Mouse (Mus musculus): ENCODE data around the gene Trex2.

The Trex2 gene

DNA sequence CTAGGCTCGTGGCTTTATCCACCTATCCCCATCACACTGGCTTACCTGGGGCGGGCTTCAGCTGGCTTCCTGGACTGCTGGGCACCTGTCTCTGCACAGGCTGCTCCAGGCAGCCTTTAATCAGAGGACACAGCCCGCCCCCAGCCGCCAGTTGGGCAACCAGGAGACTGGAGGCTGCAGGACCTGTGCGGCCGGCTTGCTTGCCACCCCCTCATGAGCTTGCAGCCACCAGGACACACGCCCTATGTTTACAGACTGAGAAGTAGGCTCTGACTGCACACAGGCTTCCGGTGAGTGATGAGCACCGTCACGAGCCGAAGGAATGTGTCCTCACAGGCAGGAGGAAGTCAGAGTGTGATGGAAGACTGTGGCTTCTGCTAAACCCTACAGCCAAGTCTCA, at the start of gene Trex2:
TSS of gene Trex2 (minus strand) at position 93 of the 400 bp plus-strand sequence.
- no peak for DNase-seq

DNA sequence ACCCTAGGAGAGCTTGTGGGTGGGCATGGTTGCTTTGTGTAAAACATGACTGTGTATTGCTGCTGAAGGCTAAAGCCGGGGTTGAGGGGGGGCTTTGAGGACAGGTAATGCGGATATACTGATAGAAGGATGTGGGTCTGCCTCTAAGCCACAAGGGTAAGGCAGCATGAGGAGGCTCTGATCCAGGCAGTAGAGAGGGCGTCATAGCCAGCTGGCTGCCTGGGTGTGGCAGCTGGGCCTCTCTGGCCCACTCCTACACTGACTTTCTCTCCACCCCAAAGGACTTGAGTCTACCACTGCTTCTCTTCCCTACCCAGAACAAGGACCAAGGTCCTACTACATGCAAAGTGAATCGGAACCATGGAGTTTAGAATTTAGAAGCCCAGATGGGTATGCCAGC, 49.7 kb upstream of the Trex2 start:
- no peak for DNase-seq

DNA sequence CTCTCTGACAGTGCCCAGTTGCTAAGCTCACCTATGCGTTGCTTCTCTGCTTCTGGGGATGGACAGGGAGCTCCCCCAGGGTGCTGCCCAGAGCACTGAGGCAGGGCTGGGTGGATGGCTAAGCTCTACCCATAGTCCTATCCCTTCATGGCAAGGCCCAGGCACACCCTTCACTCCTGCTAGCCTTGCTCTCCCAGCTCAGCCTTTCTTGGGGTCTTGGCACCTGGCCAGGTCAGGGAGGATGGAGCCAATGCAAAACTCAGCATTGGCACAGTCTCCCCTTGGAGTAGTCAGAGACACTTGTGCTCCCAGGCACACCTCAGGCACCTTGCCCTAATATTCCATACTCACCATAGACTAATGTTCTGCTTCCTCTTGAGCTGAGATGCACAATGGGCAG, 48.9 kb upstream of the Trex2 start:
- DNase-seq = peak; percentile 53 to 55

DNA sequence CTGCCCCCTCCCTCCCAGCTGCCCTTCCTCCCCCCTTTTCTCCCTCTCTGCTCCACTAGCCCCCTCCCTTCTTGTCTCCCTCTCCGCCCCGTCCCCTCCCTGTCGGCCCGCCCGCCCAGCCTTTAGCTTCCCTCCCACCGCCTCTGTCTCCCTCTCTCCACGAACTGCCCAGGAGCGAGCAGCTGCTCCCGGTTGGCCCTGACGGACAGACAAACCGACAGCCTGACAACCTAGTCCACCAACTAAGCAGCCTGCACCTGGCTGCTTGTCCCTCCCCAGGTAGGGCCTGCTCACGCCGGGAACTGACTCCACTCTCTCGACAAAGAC, 48.3 kb upstream of the Trex2 start, which contains the start of gene Bgn:
TSS of gene Bgn (plus strand) at position 119 of the 327 bp plus-strand sequence.
- no peak for DNase-seq

DNA sequence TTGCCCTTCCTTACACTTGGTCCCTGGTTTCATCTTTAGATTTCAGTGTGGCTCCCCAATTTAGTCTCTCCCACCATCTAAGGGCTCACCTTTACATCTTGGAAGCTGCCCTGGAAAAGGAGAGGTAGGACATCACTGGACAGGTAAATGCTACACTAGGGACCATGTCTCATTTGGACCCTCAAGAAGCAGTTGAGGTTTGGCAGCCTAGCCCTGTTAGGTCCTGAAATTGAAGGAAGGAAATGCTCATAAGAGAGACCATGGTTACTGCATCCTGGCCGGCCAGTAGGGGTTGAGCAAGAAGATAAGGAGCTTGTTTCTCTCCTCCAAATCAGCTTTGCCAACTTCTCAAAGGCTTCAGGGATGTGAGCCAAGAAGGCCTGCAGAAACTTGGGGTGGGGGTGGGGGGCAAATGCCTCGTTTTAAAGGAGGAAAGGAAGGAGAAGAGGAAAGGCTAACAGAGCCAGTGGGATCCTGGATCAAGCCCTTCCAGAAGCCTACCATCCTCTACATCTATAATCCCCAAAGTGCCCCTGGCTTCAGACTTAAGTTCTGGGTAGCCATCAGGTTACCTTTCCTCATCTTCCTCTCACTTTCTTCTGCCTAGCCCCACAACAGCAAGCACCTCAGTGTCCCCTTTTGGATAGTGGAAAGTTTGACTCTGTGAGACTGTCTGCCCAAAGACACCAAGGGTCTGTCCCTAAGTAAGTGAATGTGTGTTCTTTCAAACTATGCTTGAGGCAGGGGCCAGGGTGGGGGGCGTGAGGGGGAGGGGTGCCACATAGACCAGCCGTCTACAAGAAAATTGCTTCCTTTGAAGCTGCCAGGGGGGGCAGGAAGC, 47.7 kb upstream of the Trex2 start:
- no peak for DNase-seq

DNA sequence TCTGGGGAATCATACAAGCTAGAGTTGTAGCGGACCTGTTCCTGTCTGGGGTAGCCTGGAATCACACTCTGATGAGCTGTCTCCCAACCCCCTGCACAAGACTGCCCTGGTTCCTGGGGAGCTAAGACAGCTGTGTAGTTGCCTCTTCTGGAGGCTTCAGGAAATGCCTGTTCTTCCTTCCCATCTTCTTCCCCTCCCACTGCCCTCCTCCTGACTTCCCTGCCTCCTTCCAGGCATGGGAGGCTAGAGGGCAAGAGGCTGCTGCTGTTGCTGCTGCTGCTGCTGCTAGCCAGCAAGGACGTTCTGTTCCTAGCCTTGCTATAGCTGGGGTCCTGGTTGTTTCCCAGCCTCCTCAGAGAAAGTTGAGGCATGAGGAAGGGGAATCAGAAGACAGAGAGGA, 45.2 kb upstream of the Trex2 start:
- DNase-seq = no peak

DNA sequence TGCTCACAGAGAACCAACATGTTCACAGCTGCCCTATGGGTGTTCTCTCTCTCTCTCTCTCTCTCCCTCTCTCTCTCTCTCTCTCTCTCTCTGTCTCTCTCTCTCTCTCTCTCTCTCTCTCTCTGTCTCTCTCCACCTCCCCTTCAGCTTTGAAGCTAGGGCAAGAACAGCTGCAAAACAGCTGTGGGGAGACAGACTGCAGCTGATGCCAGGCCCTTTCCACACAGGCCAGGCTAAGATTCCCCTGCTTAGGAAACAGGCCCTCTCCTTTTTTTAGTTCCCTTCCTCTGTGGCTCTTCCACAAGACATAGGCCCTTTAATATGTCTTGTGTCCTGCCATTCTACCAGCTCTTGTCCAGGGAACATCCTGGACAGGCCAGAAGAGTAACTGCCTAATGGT, 44.5 kb upstream of the Trex2 start:
- DNase-seq = no peak

DNA sequence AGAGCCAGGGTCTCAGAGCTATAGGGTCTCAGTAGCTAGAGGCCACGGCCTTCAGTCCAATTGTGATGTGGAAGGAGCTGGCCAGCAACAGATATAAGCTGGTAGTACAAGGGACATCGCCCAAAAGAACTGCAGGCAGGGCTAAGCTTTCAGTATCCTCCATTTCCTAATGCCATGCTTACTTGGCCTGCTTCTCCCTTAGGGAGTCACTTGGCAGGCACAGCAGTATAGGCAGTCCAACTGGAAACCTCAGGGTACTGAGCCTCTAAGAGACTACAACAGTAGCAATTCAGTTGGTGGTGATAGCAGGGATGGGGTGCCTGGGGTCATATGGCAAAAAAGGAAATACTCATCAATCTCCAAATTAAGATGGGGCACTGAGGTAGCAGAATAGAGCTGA, 42.4 kb upstream of the Trex2 start:
- DNase-seq = no peak

DNA sequence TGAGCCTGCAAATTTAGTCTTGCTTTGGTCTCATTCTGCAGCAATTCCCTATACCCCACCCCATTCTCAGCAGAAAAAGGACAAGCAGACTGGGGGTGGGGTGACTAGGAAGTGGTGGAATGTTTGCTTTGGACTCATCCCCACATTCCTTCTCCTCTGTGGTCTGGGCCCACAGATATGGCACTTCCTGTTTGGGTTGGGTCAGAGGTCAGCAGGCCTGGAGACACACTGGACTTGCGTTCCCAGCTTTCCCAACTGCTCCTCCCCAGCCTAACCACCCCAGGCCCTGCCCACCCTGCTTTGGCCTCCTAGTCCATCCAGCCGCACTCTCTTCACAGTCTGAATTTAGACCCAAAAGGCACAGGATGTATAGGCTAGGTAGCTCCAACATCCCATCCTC, 41.5 kb upstream of the Trex2 start:
- no peak for DNase-seq

DNA sequence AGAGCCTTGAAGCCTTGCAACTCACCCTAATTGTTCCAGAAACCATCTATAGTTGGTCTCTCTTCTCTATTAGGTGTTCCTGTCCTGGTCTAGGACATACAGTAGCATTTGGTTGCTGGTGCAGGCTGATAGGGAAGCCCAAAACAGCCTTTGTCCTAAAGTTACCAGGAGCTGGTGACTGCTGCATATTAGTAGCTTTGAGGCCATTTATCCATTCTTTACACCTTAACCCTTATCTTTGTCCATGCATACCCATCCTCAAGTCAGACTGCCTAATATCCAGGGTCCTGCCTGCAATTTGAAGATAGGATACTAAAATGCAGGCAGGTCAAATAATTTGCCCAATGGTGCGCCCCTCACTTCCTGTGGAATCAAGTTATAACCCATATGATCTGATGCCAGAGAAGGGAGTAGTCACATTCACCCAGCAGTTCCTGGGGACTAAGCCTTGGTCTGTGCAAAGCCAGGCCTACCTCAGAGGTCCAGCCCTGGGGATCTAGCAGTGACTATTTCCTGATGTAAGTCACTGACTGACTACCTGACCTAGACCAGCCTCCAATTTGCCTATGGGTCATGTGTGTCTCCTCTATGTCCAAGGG, 40.6 kb upstream of the Trex2 start:
- no peak for DNase-seq

DNA sequence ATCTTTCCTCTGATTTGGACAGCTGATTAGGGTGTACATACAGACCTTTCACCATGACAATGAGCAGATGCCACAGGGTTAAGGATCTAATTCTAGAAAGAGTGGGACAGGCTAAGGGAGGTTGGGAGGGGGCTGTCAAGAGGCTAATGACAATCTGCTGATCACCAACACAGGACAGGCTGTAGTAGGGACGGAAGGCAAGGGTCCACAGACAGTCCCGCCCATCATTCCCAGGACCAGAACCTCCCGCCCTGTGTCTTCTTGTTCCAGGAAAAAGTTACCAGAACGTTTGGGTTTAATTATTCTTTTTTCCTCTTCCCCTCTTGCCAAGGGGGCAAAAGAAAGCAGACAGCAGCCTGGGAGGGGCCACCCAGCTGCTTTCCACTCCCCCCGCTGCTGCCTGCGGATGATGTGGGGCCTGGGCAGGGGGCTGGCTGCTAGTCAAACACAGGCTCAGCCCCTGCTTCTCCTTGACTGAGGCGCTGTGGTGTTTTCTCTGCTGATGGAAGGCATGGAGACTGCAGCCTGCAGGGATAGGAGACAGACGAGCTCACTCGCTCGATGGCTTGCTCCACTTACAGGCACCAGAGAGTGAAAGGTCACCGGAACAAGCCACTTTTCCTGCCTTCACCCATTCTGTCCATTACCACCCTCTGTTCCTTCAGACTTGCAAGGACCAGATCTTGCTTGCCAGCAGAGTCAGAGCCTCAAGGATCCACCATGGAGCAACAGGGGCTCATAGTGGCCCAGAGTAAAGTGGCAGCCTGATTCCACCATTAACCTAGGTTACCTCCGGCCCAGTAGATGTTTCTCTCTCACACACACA, 39.4 kb upstream of the Trex2 start:
- DNase-seq = no peak

DNA sequence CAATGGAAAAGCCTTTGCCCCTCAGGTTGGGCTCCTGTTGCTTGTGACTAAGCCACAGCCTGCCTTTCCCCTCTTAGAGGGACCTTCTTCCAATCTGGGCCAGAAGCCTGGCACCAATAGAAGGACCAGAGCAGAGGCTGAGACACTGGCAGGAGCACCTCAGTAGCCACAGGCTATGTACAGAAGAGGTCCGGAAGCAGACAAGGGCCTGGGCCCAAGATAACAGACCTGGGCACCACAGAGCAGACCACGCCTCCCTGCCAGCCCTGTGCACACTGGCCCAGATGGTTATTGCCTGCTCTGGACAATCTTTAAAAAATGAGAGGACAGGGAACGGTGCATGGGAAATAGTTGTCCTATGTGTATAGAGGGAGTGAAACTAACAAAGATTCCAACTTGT, 36.6 kb upstream of the Trex2 start:
- no peak for DNase-seq

DNA sequence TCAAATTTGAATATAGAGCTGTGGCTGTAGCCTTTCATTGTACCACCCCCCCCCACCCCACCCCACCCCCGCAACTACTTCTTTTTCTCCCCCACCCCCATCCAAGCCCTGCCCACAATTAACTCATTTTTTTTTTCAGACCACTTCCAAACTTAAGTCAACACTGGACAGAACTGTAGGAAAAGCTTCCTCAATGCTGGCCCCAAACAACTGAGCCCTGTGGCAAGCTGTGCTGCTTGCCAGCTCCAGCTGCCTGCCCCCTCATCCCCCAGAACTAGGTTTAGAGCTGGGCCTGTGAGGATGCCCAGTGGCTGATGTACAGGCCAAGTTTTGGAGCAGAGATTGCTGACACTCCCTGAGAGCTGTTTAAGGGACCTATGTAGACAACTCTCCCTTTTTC, 33.6 kb upstream of the Trex2 start:
- DNase-seq = peak in 1 of 2 experiments; percentile 27

DNA sequence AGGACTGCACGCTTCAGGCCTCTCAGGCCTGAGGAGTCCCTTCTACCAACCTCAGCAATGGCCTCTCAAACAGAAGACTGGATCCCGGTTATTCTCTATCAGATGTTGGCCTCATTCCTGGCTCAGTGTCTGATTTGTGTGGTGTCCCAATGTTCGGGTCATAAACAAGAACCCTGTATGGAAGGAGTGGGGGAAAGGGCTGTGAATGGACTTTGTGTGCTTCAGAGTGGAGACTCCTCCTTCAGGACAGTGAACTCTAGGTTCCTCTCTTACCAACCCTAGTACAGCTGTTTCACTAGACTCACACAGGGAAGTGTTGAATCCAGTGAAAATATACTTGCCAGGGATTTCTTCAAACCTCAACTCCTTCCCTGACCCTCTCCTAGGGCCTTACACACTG, 33.2 kb upstream of the Trex2 start:
- DNase-seq = no peak

DNA sequence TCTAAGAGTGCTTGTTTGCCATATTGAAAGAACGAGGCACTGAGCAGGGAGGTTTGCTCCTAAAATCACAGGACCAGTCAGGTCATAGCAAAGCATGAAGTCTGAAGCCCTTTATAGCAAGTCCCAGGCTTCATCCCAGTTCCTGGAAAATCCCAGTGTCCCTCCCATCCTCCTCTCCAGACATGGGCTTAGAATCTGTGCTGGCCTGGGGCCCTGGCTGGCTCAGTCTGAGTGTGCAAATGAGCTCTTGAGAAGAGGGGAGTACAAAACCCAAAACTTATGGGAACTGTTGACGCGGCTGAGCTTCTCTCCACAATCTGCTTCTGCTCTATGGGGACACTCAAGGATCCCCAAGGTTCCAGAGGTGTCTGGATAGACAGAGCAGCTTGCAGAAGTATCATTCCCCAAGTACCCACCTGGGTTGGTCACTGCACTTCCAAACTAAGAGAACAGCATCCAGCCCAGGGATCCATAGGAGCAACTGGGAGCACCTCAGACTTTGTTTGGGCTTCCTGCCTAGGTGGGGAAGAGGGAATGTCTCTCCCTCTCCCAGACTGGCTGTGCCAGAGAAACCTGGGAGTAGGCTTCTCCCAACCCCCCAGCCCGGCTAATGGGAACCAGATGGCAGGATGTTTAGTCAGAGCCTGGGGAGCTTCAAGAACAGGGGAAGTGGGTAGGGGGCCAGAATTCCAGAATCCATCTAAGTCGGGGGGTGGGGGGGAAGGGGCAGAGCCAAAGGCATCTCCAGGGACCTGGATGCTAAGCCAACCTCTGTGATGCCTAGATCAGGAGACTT, 32.5 kb upstream of the Trex2 start:
- peak in 1 of 2 experiments; percentile 47 for DNase-seq

DNA sequence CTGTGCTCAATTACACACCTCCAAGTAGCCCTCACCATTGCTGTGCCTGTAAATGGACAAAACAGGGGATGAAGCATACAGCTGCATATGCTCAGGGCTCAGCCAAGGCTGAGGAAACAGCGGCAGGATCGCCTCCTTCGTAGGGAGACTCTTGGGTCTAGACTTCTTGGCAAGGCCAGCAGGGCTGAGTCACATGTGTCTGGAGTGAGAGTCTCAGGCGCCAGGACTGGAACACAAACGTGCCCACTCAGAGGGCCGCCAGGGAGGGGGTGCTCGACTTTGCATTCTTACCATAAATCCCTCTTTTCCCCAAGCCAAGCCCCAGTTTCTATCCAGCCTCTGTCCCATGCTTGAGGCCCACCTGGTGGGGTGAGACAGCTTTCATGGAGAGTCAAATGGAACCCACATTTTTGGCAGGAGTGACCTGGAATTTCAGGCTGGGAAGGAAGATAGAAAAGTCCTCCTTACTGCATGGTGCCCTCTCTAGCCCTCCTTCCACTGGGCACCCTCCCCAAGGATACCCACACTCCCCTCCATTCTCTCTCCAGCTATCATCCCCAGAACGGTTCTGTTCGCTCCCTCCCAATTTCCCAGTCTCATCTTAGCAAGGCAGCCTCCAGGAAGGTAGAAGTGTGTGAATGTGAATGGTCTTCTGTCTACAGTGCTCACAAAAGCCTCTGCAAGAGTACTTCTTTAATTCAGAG, 30.5 kb upstream of the Trex2 start:
- DNase-seq = peak; percentile 21 to 47

DNA sequence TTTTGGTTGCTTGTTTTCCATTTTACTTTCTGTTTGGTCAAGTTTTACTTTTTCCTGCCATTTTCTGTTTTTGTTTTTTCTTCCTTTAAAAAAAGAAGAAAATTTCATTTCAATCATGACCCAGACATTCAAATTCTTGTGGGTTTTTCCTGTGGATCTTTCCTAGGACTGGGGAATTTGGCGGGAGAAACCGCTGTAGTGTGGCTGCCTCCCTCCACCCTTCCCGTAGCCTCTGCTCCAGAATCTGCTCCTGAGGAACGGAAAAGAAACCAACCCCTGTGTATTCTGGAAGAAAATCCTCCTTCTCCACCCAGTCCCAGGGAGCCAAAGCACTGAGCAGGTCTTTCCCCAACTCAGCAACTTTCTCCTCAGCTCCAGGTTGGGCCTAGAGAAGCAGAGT, 25.6 kb upstream of the Trex2 start:
- DNase-seq = no peak

DNA sequence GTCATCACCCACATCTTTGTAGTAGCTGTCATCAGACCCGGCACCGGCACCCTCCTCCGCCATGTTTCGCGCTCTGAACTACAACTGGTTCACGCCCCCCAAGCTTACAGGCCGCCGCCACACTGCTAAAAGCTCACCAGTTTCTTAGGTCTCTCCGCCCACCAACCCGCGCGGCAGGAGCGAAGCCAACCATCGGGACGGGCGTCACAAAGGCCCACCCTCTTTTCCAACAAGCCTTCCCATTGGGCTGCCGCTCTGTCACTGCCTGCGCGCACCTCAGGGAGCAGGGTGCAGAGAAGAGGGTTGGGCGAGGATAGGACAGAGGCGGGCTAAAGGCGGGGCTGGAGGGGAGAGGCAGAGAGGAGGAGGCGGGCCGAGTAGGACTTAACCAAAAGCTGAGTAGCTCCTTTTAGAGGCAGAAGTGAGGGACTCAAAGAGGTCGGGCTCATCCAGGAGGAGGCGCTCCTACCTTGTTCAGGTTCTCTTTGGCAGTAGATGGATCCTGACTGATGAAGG, 23.8 kb upstream of the Trex2 start, which contains the start of gene Haus7:
TSS of gene Haus7 (minus strand) at position 168 of the 516 bp plus-strand sequence.
- DNase-seq = peak; percentile 93 to 95

DNA sequence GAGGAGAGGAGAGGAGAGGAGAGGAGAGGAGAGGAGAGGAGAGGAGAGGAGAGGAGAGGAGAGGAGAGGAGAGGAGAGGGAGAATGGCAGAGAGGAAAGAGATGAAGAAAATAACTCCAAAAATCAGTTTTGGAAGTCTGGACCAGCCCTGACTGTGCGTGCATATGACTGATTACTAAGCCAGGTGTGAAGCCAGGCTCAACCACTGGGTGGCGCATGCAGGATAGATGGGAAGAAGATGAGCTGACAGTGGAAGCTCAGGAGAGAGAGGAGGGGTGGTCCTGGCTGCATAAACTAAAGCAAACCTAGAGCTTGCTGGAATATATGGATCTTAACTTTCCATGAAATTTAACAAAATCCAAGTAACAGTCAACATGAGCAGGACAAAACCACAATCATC, 16.8 kb upstream of the Trex2 start:
- DNase-seq = peak; percentile 90 to 91

DNA sequence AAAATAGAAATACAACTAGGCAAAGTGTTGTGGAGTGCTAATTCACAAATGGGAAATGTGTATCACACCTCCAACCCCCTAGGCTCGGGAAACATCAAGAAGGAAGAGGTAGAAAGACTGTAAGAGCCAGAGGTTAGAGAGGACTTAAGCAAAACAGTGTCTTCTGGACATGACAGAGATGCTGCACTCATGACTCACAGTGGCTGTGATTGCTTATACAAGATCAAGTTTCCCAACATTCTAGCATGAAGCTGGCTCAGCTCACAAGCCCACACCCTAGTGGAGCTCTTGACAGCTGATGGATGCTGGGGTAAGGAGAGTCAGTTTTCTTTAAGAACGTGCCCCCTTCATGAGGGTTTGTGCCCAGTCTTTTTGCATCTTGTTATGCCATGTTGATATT, 6.3 kb upstream of the Trex2 start:
- no peak for DNase-seq

DNA sequence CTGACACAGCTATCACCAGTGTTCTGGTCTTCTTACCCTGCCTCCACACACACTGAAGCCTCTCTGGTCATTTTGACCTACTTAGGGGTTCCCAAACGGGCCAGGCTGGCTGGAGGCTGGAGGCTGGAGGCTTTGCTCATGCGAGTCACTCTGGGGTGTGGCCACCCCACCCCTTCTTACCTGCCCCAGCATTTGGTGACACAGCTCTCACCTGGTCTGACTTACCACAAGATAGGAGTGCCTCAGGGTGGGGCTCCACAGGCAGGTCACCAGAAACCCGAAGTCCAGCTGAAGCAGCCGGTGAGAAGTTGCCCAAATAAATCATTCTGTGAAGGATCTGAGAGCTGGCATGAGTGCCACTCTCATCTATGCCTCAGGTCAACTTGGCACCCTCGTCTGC, 2.3 kb downstream of the Trex2 start:
- no peak for DNase-seq

DNA sequence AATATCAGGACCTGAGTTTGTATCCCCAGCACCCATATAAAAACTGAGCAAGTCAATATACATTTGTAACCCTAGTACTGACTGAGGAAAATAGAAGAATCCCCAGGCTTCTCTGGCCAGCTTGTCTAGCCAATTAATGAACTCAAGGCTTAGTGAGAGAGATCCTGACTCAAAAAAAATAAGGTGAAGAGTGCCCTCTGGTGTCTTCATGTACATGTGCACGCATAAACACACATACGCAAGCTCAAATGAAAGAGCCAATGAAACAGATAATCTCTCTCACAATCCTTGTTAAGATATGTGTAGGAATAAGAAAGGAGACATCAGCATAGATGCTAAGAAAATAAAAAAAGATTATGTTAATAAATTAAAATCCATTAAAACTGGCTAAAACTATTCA, 5.1 kb downstream of the Trex2 start:
- DNase-seq = peak in 1 of 2 experiments; percentile 18

Measured in cerebellum, postnatal 10 days (tissue).